Mouse (Mus musculus): ENCODE results near the gene Dglucy. TPM values are rescaled to one million over a fixed set of nuclear protein-coding genes. Genes with fewer than 3 reads are reported as not detected.

Gene Dglucy
- polyA plus RNA-seq, 1 experiment from 2014 or later: 2.4 TPM

DNA sequence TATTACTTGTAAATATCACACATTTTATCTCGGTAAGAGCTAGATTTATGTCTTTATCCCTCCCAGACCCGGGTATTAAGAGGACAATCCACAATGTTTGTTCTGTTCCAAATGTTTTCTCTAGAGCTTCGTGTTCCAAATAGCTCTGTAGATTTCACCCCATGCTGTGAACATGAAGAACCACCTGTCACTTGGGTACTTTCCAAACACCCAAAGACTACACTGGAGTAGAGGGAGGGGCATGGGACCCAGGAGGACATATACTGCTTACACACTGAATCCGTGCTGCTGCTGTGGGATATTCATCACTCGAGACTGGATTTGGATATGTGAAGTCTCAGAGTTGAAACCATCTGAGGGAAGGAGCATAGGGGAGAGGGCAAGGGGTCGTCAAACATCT is 130.9 kb downstream of the Dglucy start:
- H3K36me3 ChIP-seq: no peaks in the 10 kb centered on the region
- peaks cover 8% of the 10 kb centered on the region for H3K4me1 ChIP-seq
- peaks cover 38% of the 10 kb centered on the region for H3K27me3 ChIP-seq
- H3K9me3 ChIP-seq: no peaks in the 10 kb centered on the region
- ATAC-seq (ENCODE audit: insufficient number of reproducible peaks, insufficient read depth, low FRiP score, low TSS enrichment, low read depth): no peak
- H3K27ac ChIP-seq: no peak overlapping the region
- WGBS: 66% methylated on average over 6 of the region's 6 CpGs
- H3K4me2 ChIP-seq: no peak overlapping the region
- H3K9ac ChIP-seq: no peak overlapping the region
- no peak overlapping the region for H3K4me3 ChIP-seq

DNA sequence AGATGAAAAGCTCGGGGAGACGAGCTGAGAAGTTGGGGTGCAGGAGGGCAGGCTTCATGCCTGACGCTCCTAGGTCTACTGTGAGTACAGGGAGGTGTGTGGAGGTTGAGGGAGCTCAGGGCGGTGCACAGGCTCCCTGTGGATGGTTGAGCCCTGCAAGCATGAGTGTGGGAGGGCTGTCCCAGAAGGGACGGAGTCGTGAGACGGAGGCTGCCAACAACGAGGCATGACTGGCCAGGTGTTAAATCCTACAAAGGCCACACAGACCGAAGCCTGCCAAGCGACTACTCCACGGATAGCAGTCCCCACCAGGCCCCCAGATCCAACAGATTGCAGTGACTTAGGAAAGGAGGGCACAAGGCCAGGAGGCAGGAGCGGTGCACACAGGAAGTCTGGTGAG is 131.9 kb downstream of the Dglucy start:
- Histone ChIP-seq H3K9ac (no peak overlapping the region), H3K4me1 (peaks cover 8% of the 10 kb centered on the region), H3K4me3 (no peak overlapping the region), H3K4me2 (no peak overlapping the region), H3K27ac (no peak overlapping the region), H3K27me3 (peaks cover 37% of the 10 kb centered on the region), H3K36me3 (no peaks in the 10 kb centered on the region), H3K9me3 (no peaks in the 10 kb centered on the region)
- 77% methylated on average over 12 of the region's 12 CpGs for WGBS
- no peak for ATAC-seq (ENCODE audit: insufficient number of reproducible peaks, insufficient read depth, low FRiP score, low TSS enrichment, low read depth)

DNA sequence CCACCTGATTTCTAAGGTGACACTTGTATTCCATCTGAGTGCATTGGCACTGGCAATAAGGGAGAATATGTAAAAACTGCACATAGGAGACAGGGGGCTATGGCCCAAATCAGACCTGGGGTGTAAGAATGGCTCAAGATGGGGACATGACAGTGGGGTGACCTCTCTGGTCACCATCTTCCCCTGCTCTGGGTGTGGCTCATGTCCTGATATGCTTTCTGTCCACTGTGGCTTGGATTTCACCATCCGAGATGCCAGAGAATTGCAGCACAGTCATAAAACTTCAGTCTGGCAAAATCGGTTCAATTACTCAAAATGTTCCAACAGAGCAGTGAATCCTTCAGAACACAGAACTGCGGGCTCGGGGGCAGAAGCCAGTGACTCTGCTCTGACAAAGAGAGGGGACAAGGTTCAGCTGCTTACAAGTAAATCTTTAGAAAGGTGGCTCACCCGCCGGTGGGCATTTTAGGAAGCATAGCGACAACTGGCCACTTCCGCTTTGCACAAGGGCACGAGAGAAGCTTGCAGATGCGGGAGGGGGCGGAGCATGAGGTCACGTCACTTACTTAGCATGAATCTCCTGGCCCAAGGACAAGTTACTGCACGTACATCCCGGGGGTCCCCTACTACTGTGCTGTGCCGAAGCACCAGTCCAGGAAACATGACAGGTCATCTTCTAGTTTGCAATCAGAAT is 145.9 kb downstream of the Dglucy start:
- WGBS: 80% methylated on average over 15 of the region's 15 CpGs
- no peak for ATAC-seq (ENCODE audit: insufficient number of reproducible peaks, insufficient read depth, low FRiP score, low TSS enrichment, low read depth)
- no peaks in the 10 kb centered on the region for H3K27me3 ChIP-seq
- H3K4me1 ChIP-seq: no peaks in the 10 kb centered on the region
- no peak overlapping the region for H3K4me2 ChIP-seq
- H3K36me3 ChIP-seq: peaks cover 8% of the 10 kb centered on the region; the same call in 1 of the 2 replicates
- H3K27ac ChIP-seq: no peak overlapping the region
- H3K4me3 ChIP-seq: no peak overlapping the region
- H3K9me3 ChIP-seq: no peaks in the 10 kb centered on the region
- no peak overlapping the region for H3K9ac ChIP-seq

DNA sequence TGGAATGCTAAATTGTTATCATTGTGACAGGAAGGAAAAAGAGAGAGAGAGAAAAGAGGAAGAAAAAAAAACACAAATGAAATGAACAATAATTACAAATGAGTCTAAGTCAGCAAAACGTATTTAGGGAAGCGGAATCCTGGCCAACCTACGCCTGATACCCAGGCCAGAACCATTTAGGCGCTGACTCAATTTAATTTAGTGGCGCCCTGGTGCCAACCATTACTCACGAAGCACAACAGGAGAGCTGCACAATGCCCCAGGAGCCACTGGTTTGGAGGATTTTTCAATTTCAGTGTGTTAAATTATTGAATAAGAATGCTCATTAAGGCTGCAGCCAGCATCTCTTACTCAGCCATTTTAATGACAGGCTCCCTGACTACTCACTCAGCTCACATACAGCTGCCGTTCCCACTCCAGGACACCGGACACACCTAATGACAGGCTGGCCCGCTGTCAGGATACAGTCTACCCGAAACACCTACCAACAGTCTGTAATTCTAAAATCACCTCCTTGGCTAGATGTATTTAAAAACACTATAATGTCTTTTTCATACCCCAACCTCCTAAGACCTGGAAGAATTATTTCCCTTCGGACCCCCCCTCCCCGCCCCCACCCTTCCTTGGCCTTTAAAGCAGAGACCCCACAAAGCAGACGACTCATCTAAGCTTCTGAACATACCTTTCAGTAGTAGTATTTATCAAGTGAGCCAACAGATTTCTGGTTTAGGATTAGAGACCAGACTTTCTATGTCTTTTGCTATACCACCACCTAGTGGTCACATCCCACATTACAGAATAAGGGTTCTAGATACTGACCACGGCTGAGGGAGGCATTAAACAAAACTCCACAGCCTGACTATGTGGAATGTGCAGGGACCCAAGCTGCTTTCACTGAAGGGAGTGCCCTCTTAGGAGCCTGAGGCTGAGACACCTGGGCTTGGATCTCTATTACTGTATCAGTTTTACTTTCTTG is 147.1 kb downstream of the Dglucy start:
- Histone ChIP-seq H3K9me3 (no peaks in the 10 kb centered on the region), H3K27ac (no peak overlapping the region), H3K4me1 (no peaks in the 10 kb centered on the region), H3K27me3 (no peaks in the 10 kb centered on the region), H3K36me3 (peaks cover 8% of the 10 kb centered on the region; the same call in 1 of the 2 replicates), H3K4me3 (no peak overlapping the region), H3K9ac (no peak overlapping the region), H3K4me2 (no peak overlapping the region)
- ATAC-seq (ENCODE audit: insufficient number of reproducible peaks, insufficient read depth, low FRiP score, low TSS enrichment, low read depth): no peak
- WGBS: 67% methylated on average over 14 of the region's 14 CpGs

DNA sequence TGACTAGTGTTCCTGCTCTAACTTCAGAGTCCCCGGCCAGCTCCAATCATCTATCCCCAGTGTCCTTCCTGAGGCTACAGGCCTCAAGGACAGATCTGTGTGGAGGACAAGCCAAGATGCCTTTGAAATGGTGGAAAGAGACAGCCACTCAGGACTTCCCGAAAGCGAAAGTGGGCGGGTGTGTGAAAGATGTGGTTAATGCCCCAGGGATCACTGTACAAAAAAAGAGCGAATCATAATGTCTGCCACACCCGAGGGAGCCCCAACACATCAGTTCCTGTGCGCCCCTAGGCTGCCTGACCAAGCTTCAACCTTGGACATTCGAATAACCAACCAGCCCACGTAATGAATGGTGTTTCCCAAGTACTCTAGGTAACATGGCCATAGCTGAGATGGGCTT is 149.4 kb downstream of the Dglucy start:
- H3K4me3 ChIP-seq: no peak overlapping the region
- WGBS: 86% methylated on average over 9 of the region's 9 CpGs
- peaks cover 11% of the 10 kb centered on the region; the same call in 1 of the 2 replicates for H3K36me3 ChIP-seq
- no peak overlapping the region for H3K4me2 ChIP-seq
- H3K9me3 ChIP-seq: no peaks in the 10 kb centered on the region
- no peak overlapping the region for H3K27ac ChIP-seq
- H3K4me1 ChIP-seq: no peaks in the 10 kb centered on the region
- H3K27me3 ChIP-seq: no peaks in the 10 kb centered on the region
- ATAC-seq (ENCODE audit: insufficient number of reproducible peaks, insufficient read depth, low FRiP score, low TSS enrichment, low read depth): no peak
- H3K9ac ChIP-seq: no peak overlapping the region

DNA sequence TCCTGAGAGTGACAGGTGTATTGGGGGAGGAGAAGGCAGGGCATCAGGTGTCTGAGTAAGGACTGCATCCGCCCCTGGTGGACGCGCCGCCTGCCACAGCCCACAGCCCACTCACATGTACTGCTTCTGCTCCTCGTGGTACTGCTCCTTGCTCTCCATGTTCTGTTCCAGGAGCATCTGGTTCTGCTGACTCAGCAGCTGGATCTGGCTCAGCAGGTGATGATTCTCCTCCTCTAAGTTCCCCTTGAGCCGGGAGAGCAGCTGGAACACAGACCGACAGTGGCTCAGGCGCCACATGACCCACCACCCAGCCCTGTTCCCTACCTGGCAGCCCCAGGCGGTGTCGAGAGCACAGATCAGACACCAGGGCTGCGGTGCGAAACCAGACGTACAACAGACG is 152.8 kb downstream of the Dglucy start:
- peaks cover 11% of the 10 kb centered on the region; the same call in 1 of the 2 replicates for H3K36me3 ChIP-seq

DNA sequence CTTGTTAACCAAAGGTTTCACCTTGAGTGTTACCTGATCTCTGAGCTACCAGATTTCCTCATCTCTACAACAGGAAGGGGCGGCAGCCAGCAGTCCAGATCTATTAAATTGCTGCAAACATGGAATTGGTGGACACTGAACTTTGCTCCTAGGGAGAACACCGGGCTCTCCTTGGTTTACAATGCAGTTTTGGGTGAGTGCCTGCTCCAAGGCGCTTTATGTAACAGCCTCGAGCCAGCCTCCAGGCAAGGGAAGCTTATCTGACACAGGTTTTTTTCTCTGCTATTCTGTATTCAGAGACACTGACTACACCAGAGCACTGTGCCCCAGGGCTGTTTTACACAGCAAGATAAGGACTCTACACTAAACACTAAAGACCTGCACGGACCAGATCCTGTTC is 155.9 kb downstream of the Dglucy start:
- 82% methylated on average over 5 of the region's 5 CpGs for WGBS
- Histone ChIP-seq H3K4me3 (no peak overlapping the region), H3K9me3 (no peaks in the 10 kb centered on the region), H3K9ac (no peak overlapping the region), H3K27ac (no peak overlapping the region), H3K36me3 (peaks cover 6% of the 10 kb centered on the region; the same call in 1 of the 2 replicates), H3K4me2 (no peak overlapping the region), H3K4me1 (peaks cover 11% of the 10 kb centered on the region; the same call in 1 of the 2 replicates), H3K27me3 (no peaks in the 10 kb centered on the region)
- ATAC-seq (ENCODE audit: insufficient number of reproducible peaks, insufficient read depth, low FRiP score, low TSS enrichment, low read depth): no peak

More for the DNA sequence above, 152.8 kb downstream of the Dglucy start:
- Histone ChIP-seq H3K9me3 (no peaks in the 10 kb centered on the region), H3K4me3 (no peak overlapping the region), H3K27ac (no peak overlapping the region), H3K27me3 (no peaks in the 10 kb centered on the region), H3K9ac (no peak overlapping the region), H3K4me1 (0 out of 2 replicates have a peak, but pooled peaks cover 3% of the 10 kb centered on the region), H3K4me2 (no peak overlapping the region)
- WGBS: 95% methylated on average over 14 of the region's 14 CpGs
- no peak for ATAC-seq (ENCODE audit: insufficient number of reproducible peaks, insufficient read depth, low FRiP score, low TSS enrichment, low read depth)

DNA sequence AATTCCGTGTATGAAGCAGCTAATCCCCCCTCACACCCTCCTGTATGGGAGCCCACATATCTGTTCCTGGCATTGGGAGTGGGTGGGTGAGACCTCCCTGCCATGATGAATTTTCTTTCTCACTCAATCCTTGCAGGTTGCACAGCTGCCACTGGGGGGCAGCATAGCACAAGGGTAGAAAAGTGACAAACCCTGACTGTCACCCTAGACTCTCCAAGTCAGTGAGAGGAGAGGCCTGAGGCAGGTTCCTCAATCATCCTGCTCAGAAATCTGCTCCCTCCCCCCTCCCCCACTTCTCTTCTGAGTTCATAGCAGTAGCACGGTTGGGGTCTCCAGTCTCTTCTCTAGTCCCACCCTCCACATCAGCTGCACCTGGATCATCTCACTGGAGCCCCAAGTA is 157.3 kb downstream of the Dglucy start:
- no peaks in the 10 kb centered on the region for H3K27me3 ChIP-seq
- H3K4me1 ChIP-seq: peaks cover 11% of the 10 kb centered on the region; the same call in 1 of the 2 replicates
- no peaks in the 10 kb centered on the region for H3K9me3 ChIP-seq
- ATAC-seq (ENCODE audit: insufficient number of reproducible peaks, insufficient read depth, low FRiP score, low TSS enrichment, low read depth): no peak
- H3K27ac ChIP-seq: no peak overlapping the region
- no peak overlapping the region for H3K4me3 ChIP-seq
- peaks cover 6% of the 10 kb centered on the region; the same call in 1 of the 2 replicates for H3K36me3 ChIP-seq
- H3K4me2 ChIP-seq: no peak overlapping the region
- H3K9ac ChIP-seq: no peak overlapping the region
- WGBS: 20% methylated on average over 2 of the region's 2 CpGs

DNA sequence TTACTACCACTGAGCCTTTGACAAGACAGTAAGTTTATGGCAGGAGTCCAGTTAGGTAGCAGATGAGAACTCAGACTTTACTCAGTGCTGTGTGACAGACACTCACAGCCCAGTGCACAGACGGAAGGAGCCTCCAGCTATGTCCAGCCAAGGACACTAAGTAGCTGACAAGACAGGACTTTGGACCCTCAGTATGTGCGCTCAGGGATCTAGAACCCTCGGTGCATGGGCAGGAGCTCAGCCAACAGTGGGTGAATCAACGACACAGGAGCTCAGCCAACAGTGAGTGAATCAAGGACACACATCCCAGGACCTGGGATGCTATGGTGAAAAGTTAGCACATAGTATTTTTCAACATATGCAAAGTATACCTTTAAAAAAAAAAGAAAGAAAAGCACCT is 157.9 kb downstream of the Dglucy start:
- H3K9ac ChIP-seq: no peak overlapping the region
- no peak for ATAC-seq (ENCODE audit: insufficient number of reproducible peaks, insufficient read depth, low FRiP score, low TSS enrichment, low read depth)
- H3K27ac ChIP-seq: peak overlapping the region; percentile 77; the same call in 1 of the 2 replicates
- no peak overlapping the region for H3K4me2 ChIP-seq
- H3K36me3 ChIP-seq: peaks cover under 1% of the 10 kb centered on the region; the same call in 1 of the 2 replicates
- no peak overlapping the region for H3K4me3 ChIP-seq
- no peaks in the 10 kb centered on the region for H3K9me3 ChIP-seq
- WGBS: 88% methylated on average over 4 of the region's 4 CpGs
- no peaks in the 10 kb centered on the region for H3K27me3 ChIP-seq
- H3K4me1 ChIP-seq: peaks cover 11% of the 10 kb centered on the region; the same call in 1 of the 2 replicates

DNA sequence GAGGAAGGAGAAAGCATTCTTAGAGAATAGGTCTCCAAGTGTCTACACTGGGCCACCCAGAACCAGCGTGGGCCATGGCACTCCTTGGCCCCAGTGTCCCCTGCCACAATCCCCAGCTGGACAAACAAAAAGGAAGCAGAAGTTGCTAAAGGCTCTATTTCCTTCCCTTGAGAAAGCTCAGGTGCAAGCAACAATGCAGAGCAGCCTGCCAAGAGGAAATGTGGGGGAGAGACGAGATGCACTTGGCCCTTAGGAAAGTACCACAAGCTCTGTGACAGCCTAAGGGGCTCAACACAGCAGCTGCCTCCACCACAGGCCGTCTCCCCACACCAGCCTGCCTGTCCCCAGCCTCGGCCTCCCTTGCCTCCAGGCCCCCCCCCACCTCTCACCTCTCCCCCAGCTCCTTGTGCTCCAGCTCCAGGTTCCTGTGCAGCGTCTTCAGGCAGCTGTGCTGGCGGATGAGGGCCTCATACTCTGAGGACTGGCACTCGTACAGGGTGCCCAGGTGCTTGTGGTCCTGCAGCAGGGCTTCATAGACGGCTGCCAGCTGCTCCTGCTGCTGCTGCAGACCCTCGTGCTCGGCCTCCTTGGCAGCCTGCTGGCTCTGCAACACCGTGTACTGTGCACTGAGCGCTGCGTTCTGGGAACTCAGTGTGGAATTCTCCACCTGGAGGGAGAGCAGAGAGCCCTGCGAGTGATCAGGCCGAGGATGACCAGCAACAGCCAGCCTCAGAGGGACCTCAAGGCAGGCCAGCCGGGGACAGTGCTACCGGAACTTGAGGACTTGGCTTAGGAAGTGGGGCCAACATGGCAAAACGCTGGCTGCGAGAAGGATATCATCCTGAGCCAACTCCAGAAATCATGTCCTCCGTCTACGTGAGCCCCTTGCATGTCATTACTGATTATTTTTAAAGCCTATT is 158.8 kb downstream of the Dglucy start:
- H3K4me3 ChIP-seq: no peak overlapping the region
- no peaks in the 10 kb centered on the region for H3K27me3 ChIP-seq
- 0 out of 2 replicates have a peak overlapping the region, but pooled peaks have one; percentile 21 for H3K9ac ChIP-seq
- peaks cover 11% of the 10 kb centered on the region; the same call in 1 of the 2 replicates for H3K4me1 ChIP-seq
- H3K4me2 ChIP-seq: no peak overlapping the region
- 68% methylated on average over 21 of the region's 21 CpGs for WGBS
- no peaks in the 10 kb centered on the region for H3K9me3 ChIP-seq
- H3K36me3 ChIP-seq: no peaks in the 10 kb centered on the region; the same call in 1 of the 2 replicates
- 0 out of 2 replicates have a peak, but pooled peaks have one; percentile 16 for ATAC-seq (ENCODE audit: insufficient number of reproducible peaks, insufficient read depth, low FRiP score, low TSS enrichment, low read depth)
- H3K27ac ChIP-seq: peak overlapping the region; percentile 77

DNA sequence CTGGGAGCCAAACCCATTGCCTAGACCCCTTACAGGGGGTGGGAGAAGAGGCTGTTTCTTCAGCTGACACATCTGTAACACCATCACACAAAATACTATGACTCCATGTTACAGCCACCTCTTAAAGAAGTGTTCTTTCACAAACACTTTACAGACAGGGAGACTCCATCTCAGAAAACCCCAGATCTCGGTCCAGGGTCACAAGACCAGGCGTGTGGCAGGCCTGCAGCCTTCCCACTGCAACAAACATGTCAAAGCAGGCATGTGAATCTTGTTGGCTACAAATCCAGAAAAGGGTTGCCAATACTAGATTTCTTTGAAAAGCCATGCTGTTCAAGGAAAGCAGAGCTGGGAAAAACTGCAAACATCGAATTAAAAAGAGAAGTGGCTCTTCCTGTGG is 162.5 kb downstream of the Dglucy start:
- ATAC-seq (ENCODE audit: insufficient number of reproducible peaks, insufficient read depth, low FRiP score, low TSS enrichment, low read depth): no peak
- Histone ChIP-seq H3K36me3 (peaks cover under 1% of the 10 kb centered on the region; the same call in 1 of the 2 replicates), H3K27me3 (no peaks in the 10 kb centered on the region), H3K9ac (no peak overlapping the region), H3K27ac (no peak overlapping the region), H3K4me1 (peaks cover 10% of the 10 kb centered on the region; the same call in 1 of the 2 replicates), H3K9me3 (no peaks in the 10 kb centered on the region), H3K4me3 (no peak overlapping the region), H3K4me2 (no peak overlapping the region)
- 81% methylated on average over 3 of the region's 3 CpGs for WGBS

Data from embryonic facial prominence, embryonic 13.5 days (tissue).